Mouse (Mus musculus) thymus, adult 2 months (tissue): ENCODE results near the gene Ccser2.

Experiments used
- CTCF ChIP-seq: fragments of 200-500 bp; IDR thresholded peaks from 2 replicates; pipeline ENCODE4 v1.5.1; 2012; ENCODE audit warnings: mild to moderate bottlenecking, control low read depth, low read length, moderate library complexity, borderline replicate concordance; ENCODE audit not compliant: control insufficient read depth, poor library complexity, insufficient read depth; ENCODE audit errors: extremely low read depth
- POLR2A ChIP-seq: fragments of 200-500 bp; IDR thresholded peaks from 2 replicates; pipeline ENCODE4 v1.6.1; 2012; ENCODE audit warnings: mild to moderate bottlenecking, low read length, control low read depth, moderate library complexity; ENCODE audit not compliant: control insufficient read depth, poor library complexity, insufficient read depth; ENCODE audit errors: extremely low read depth

DNA sequence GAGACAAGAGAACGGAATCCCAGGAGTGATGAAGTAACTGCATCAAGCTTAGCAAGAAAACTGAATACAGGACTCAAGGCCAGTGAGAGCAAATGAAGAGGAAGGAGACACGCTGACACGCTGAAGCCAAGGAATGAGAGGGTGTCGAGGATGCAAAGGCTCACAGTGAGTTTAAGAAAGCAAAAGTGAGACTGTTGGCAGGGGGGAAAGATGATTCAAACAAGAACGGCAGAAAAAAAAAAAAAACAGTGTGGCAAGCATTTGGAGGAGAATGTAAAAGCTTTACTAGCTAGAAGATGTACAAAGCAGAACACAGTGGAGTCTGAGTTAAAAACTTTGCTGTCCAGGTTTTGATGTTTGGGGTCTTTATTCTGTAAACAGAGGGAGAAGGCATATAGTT is 11.9 kb downstream of the Ccser2 start:
- TF ChIP-seq POLR2A (no peak), CTCF (no peak)
